Mouse (Mus musculus): Measurements from ENCODE around the gene Pacs2. TPM values are rescaled to one million over a fixed set of nuclear protein-coding genes. Genes with fewer than 3 reads are reported as not detected.

The Pacs2 gene
- polyA plus RNA-seq, 1 experiment from 2014 or later = 7.9 TPM

DNA sequence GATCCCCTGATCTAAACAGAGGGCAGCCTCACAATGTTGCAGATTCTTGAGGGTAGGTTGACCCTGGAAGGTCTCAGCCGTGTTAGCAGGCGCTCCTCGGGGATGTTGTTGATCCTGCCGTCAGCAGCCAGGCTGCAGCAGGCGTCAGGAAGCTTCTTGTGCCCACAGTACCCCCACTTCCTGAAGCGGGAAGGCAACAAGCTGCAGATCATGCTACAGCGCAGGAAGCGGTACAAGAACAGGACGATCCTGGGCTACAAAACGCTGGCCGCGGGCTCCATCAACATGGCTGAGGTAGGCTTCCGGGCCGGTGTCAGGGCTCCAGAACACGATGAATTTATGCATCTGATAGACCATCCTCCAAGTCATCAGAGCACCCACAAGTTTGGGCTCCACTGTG is 32.6 kb downstream of the Pacs2 start:
- Histone ChIP-seq H3K4me3 (replicated peaks; ENCODE audit: low read depth, low read length) (no peak overlapping the region), H3K36me3 (ENCODE audit: insufficient read depth, low read length) (peaks cover 32% of the 10 kb centered on the region), H3K4me1 (replicated peaks; ENCODE audit: insufficient read depth, low read length) (peaks cover 4% of the 10 kb centered on the region; the same call in 1 of the 2 replicates), H3K27me3 (ENCODE audit: insufficient read depth, low read length) (no peaks in the 10 kb centered on the region), H3K27ac (no peak overlapping the region), H3K9me3 (replicated peaks; ENCODE audit: low read length) (no peaks in the 10 kb centered on the region), H3K4me2 (ENCODE audit: low read length) (no peak overlapping the region), H3K9ac (ENCODE audit: low read depth, low read length) (no peak overlapping the region)
- WGBS = 85% methylated on average over 15 of the region's 15 CpGs
- TF ChIP-seq CTCF (IDR thresholded peaks at IDR 0.05; ENCODE audit: low read depth) = no peak
- no peak for DNase-seq (ENCODE audit: low spot score)
- ATAC-seq (replicated peaks; ENCODE audit: low FRiP score, low read depth) = no peak

- H3K27me3 ChIP-seq (ENCODE audit: insufficient read depth, low read length) = no peaks in the 10 kb centered on the region
- H3K9me3 ChIP-seq (replicated peaks; ENCODE audit: low read length) = no peaks in the 10 kb centered on the region
- no peak overlapping the region for H3K4me3 ChIP-seq (replicated peaks; ENCODE audit: low read depth, low read length)
- no peak for TF ChIP-seq CTCF (IDR thresholded peaks at IDR 0.05; ENCODE audit: low read depth)
- no peak for DNase-seq (ENCODE audit: low spot score)
- WGBS = 86% methylated on average over 5 of the region's 5 CpGs
- no peak overlapping the region for H3K4me2 ChIP-seq (ENCODE audit: low read length)
- H3K9ac ChIP-seq (ENCODE audit: low read depth, low read length) = no peak overlapping the region
- no peak for ATAC-seq (replicated peaks; ENCODE audit: low FRiP score, low read depth)
- no peak overlapping the region for H3K27ac ChIP-seq
- H3K4me1 ChIP-seq (replicated peaks; ENCODE audit: insufficient read depth, low read length) = peaks cover 5% of the 10 kb centered on the region; the same call in 1 of the 2 replicates
- peaks cover 37% of the 10 kb centered on the region for H3K36me3 ChIP-seq (ENCODE audit: insufficient read depth, low read length)
Observed at GRCm38 (mm10) chr12:113048103-113048502, 33.8 kb downstream of the Pacs2 start.

GRCm38 (mm10) chr12:113049836-113050235 is 35.5 kb downstream of the Pacs2 start:
- Histone ChIP-seq H3K27ac (no peak overlapping the region), H3K9me3 (replicated peaks; ENCODE audit: low read length) (no peaks in the 10 kb centered on the region), H3K36me3 (ENCODE audit: insufficient read depth, low read length) (peaks cover 41% of the 10 kb centered on the region), H3K9ac (ENCODE audit: low read depth, low read length) (no peak overlapping the region), H3K4me1 (replicated peaks; ENCODE audit: insufficient read depth, low read length) (peaks cover 5% of the 10 kb centered on the region; the same call in 1 of the 2 replicates), H3K4me2 (ENCODE audit: low read length) (no peak overlapping the region), H3K27me3 (ENCODE audit: insufficient read depth, low read length) (no peaks in the 10 kb centered on the region), H3K4me3 (replicated peaks; ENCODE audit: low read depth, low read length) (no peak overlapping the region)
- ATAC-seq (replicated peaks; ENCODE audit: low FRiP score, low read depth) (no peak), DNase-seq (ENCODE audit: low spot score) (no peak)
- WGBS = 84% methylated on average over 9 of the region's 9 CpGs
- no peak for TF ChIP-seq CTCF (IDR thresholded peaks at IDR 0.05; ENCODE audit: low read depth)

GRCm38 (mm10) chr12:113050671-113051070 is 36.4 kb downstream of the Pacs2 start:
- 88% methylated on average over 12 of the region's 12 CpGs for WGBS

GRCm38 (mm10) chr12:113051628-113052403 is 37.5 kb downstream of the Pacs2 start:
- peak; percentile 79 for DNase-seq (ENCODE audit: low spot score)
- TF ChIP-seq CTCF (IDR thresholded peaks at IDR 0.05; ENCODE audit: low read depth) = peak; percentile 25; the same call in 1 of the 2 replicates
- WGBS = 32% methylated on average over 9 of the region's 9 CpGs
- no peak overlapping the region for H3K4me3 ChIP-seq (replicated peaks; ENCODE audit: low read depth, low read length)
- peaks cover 5% of the 10 kb centered on the region; the same call in 1 of the 2 replicates for H3K4me1 ChIP-seq (replicated peaks; ENCODE audit: insufficient read depth, low read length)
- no peak overlapping the region for H3K9ac ChIP-seq (ENCODE audit: low read depth, low read length)
- H3K9me3 ChIP-seq (replicated peaks; ENCODE audit: low read length) = no peaks in the 10 kb centered on the region
- no peaks in the 10 kb centered on the region for H3K27me3 ChIP-seq (ENCODE audit: insufficient read depth, low read length)
- peak overlapping the region; percentile 81 for H3K27ac ChIP-seq
- peaks cover 41% of the 10 kb centered on the region for H3K36me3 ChIP-seq (ENCODE audit: insufficient read depth, low read length)
- peak; percentile 69; the same call in 1 of the 2 replicates for ATAC-seq (replicated peaks; ENCODE audit: low FRiP score, low read depth)
- no peak overlapping the region for H3K4me2 ChIP-seq (ENCODE audit: low read length)

More at GRCm38 (mm10) chr12:113050671-113051070, 36.4 kb downstream of the Pacs2 start:
- Histone ChIP-seq H3K9ac (ENCODE audit: low read depth, low read length) (peak overlapping the region; percentile 8; the same call in 1 of the 2 replicates), H3K9me3 (replicated peaks; ENCODE audit: low read length) (no peaks in the 10 kb centered on the region), H3K27ac (no peak overlapping the region), H3K4me2 (ENCODE audit: low read length) (no peak overlapping the region), H3K27me3 (ENCODE audit: insufficient read depth, low read length) (no peaks in the 10 kb centered on the region), H3K36me3 (ENCODE audit: insufficient read depth, low read length) (peaks cover 41% of the 10 kb centered on the region), H3K4me3 (replicated peaks; ENCODE audit: low read depth, low read length) (no peak overlapping the region), H3K4me1 (replicated peaks; ENCODE audit: insufficient read depth, low read length) (peaks cover 5% of the 10 kb centered on the region; the same call in 1 of the 2 replicates)
- DNase-seq (ENCODE audit: low spot score) = no peak
- no peak for ATAC-seq (replicated peaks; ENCODE audit: low FRiP score, low read depth)
- TF ChIP-seq CTCF (IDR thresholded peaks at IDR 0.05; ENCODE audit: low read depth) = no peak

- Histone ChIP-seq H3K4me3 (replicated peaks; ENCODE audit: low read depth, low read length) (no peak overlapping the region), H3K4me2 (ENCODE audit: low read length) (no peak overlapping the region), H3K4me1 (replicated peaks; ENCODE audit: insufficient read depth, low read length) (peaks cover 5% of the 10 kb centered on the region; the same call in 1 of the 2 replicates), H3K27ac (no peak overlapping the region), H3K36me3 (ENCODE audit: insufficient read depth, low read length) (peaks cover 45% of the 10 kb centered on the region), H3K9ac (ENCODE audit: low read depth, low read length) (no peak overlapping the region), H3K9me3 (replicated peaks; ENCODE audit: low read length) (no peaks in the 10 kb centered on the region), H3K27me3 (ENCODE audit: insufficient read depth, low read length) (no peaks in the 10 kb centered on the region)
- DNase-seq (ENCODE audit: low spot score) (no peak), ATAC-seq (replicated peaks; ENCODE audit: low FRiP score, low read depth) (no peak)
- TF ChIP-seq CTCF (IDR thresholded peaks at IDR 0.05; ENCODE audit: low read depth) = no peak
- 76% methylated on average over 8 of the region's 8 CpGs for WGBS
Observed at GRCm38 (mm10) chr12:113056089-113056488, 41.8 kb downstream of the Pacs2 start.

Measured in kidney, postnatal 0 days (tissue).